Mouse (Mus musculus) embryonic fibroblast, embryonic 13.5 days (primary cell): Measurements from ENCODE around the gene Gm45844.

Source experiments
- CTCF ChIP-seq: IDR thresholded peaks from 2 replicates; pipeline ENCODE4 v1.5.1; 2011; ENCODE audit warnings: mild to moderate bottlenecking, control low read depth, low read length, moderate library complexity, borderline replicate concordance; ENCODE audit not compliant: insufficient read depth
- POLR2A ChIP-seq: IDR thresholded peaks from 2 replicates; pipeline ENCODE4 v1.6.1; 2011; ENCODE audit warnings: low read depth, mild to moderate bottlenecking, control low read depth, low read length, moderate library complexity

DNA sequence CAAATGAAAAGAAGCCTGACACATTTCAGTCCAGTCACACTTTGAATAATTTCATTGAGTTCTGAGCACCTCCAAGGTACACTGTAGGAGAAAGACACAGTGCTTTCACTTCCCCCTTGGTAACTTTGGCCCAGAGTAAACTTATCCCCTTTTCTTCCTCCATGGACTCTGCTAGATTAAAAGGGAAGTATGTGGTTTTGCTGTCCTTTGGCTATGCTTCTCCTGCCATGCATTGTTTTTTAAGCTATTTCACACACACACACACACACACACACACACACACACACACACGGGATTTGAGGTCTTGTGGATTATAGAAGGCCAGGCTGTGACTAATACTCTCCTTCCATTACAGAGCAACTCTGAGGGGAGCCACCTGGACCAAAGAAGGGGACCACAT, 3.3 kb upstream of the Gm45844 start:
- TF ChIP-seq CTCF: no peak
- no peak for TF ChIP-seq POLR2A
